Mouse (Mus musculus): ENCODE measurements around the gene Trim33. TPM values are rescaled to one million over a fixed set of nuclear protein-coding genes. Genes with fewer than 3 reads are reported as not detected.

Trim33 gene
- polyA plus RNA-seq, 1 experiment, result 6.2 TPM

DNA sequence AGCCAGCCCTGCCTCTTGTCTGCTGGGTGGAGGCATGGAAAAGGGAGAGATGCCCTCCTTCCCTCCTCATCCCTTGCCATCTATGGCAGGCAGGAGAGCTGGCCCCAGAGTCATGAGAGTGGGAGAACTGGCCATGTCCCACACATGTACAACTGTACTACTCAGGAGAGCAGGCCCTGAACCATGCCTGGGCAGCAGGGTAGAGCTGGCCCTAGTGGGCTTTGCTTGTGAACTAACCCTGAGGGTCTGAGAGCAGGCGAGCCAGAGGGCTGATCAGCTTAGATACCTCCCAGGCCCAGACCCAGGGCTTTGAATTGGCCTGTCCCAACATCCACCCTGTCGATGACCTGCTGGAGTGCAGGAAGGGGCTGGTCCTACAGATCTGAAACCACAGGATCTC lies 115.0 kb downstream of the Trim33 start:
- Histone ChIP-seq H3K4me3 (ENCODE audit: insufficient read depth, poor library complexity, severe bottlenecking) (no peak overlapping the region), H3K27me3 (ENCODE audit: control insufficient read depth, insufficient read depth, insufficient read length) (no peaks in the 10 kb centered on the region), H3K79me3 (ENCODE audit: low read depth) (no peaks in the 10 kb centered on the region), H3K79me2 (ENCODE audit: control insufficient read depth, insufficient read depth) (no peaks in the 10 kb centered on the region), H3ac (ENCODE audit: control insufficient read depth, insufficient read length, low read depth) (no peak overlapping the region), H3K36me3 (ENCODE audit: control insufficient read depth, insufficient read depth) (no peaks in the 10 kb centered on the region)
- TF ChIP-seq USF1 (IDR thresholded peaks at IDR 0.05; ENCODE audit: low read depth) (no peak), FOSL1 (IDR thresholded peaks at IDR 0.05; ENCODE audit: insufficient read depth, low read length, poor library complexity, severe bottlenecking) (no peak), MYOG (IDR thresholded peaks at IDR 0.05; ENCODE audit: control insufficient read depth, extremely low read depth, insufficient read length) (no peak), CTCF (IDR thresholded peaks at IDR 0.05; ENCODE audit: control insufficient read depth, insufficient read depth, insufficient read length) (no peak), MYOD1 (IDR thresholded peaks at IDR 0.05; ENCODE audit: control insufficient read depth, insufficient read length, low read depth) (no peak), MAX (IDR thresholded peaks at IDR 0.05) (no peak), CEBPB (IDR thresholded peaks at IDR 0.05; ENCODE audit: low read depth) (no peak)

DNA sequence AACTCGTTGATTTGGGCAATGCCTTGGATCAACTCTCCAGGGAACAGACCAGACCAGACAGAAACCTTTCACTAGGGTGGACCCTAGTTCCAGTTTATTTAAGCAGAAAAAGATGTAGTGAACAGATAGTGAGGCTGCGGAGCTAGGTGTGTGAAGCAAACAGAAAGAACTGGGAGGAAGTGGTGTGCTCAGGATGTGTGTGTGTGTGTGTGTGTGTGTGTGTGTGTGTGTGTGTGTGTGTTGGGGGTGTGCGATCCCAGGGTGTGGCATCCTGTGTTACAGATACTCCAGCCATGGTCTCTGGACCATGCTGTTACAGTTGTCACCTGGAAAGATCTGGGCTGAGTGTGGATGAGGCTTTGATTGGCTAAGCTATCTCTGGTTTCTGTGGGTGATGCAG lies 118.4 kb downstream of the Trim33 start:
- TF ChIP-seq MYOG (IDR thresholded peaks at IDR 0.05; ENCODE audit: control insufficient read depth, extremely low read depth, insufficient read length) (no peak), MAX (IDR thresholded peaks at IDR 0.05) (no peak), CTCF (IDR thresholded peaks at IDR 0.05; ENCODE audit: control insufficient read depth, insufficient read depth, insufficient read length) (no peak), FOSL1 (IDR thresholded peaks at IDR 0.05; ENCODE audit: insufficient read depth, low read length, poor library complexity, severe bottlenecking) (no peak), MYOD1 (IDR thresholded peaks at IDR 0.05; ENCODE audit: control insufficient read depth, insufficient read length, low read depth) (no peak), CEBPB (IDR thresholded peaks at IDR 0.05; ENCODE audit: low read depth) (no peak), USF1 (IDR thresholded peaks at IDR 0.05; ENCODE audit: low read depth) (no peak)

DNA sequence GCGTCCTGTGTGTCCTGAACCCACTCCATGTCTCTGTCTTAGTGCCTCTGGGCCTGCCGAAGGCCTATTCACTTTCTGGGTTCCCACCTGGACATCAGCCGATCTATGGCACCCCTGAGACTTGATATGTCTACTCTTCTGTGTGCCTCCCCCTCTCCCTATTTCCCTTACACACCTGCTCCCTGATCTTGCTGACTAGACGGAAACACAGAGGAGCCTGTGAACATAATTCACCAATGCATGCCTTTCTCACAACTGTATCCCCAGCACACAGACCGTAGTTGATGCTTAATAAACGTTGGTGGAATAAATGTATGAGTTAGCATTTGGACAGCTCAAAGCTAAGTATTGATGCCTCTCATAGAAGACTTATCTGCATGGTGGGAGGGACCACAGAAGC lies 121.7 kb downstream of the Trim33 start:
- Histone ChIP-seq H3K4me3 (ENCODE audit: insufficient read depth, poor library complexity, severe bottlenecking) (no peak overlapping the region), H3K36me3 (ENCODE audit: control insufficient read depth, insufficient read depth) (no peaks in the 10 kb centered on the region), H3K79me2 (ENCODE audit: control insufficient read depth, insufficient read depth) (no peaks in the 10 kb centered on the region), H3ac (ENCODE audit: control insufficient read depth, insufficient read length, low read depth) (no peak overlapping the region), H3K27me3 (ENCODE audit: control insufficient read depth, insufficient read depth, insufficient read length) (no peaks in the 10 kb centered on the region), H3K79me3 (ENCODE audit: low read depth) (no peaks in the 10 kb centered on the region)
- TF ChIP-seq MYOG (IDR thresholded peaks at IDR 0.05; ENCODE audit: control insufficient read depth, extremely low read depth, insufficient read length) (no peak), FOSL1 (IDR thresholded peaks at IDR 0.05; ENCODE audit: insufficient read depth, low read length, poor library complexity, severe bottlenecking) (no peak)

More for the DNA sequence above, 118.4 kb downstream of the Trim33 start:
- H3ac ChIP-seq (ENCODE audit: control insufficient read depth, insufficient read length, low read depth), result no peak overlapping the region
- no peaks in the 10 kb centered on the region for H3K36me3 ChIP-seq (ENCODE audit: control insufficient read depth, insufficient read depth)
- no peaks in the 10 kb centered on the region for H3K27me3 ChIP-seq (ENCODE audit: control insufficient read depth, insufficient read depth, insufficient read length)
- H3K4me3 ChIP-seq (ENCODE audit: insufficient read depth, poor library complexity, severe bottlenecking), result no peak overlapping the region
- no peaks in the 10 kb centered on the region for H3K79me3 ChIP-seq (ENCODE audit: low read depth)
- no peaks in the 10 kb centered on the region for H3K79me2 ChIP-seq (ENCODE audit: control insufficient read depth, insufficient read depth)

DNA sequence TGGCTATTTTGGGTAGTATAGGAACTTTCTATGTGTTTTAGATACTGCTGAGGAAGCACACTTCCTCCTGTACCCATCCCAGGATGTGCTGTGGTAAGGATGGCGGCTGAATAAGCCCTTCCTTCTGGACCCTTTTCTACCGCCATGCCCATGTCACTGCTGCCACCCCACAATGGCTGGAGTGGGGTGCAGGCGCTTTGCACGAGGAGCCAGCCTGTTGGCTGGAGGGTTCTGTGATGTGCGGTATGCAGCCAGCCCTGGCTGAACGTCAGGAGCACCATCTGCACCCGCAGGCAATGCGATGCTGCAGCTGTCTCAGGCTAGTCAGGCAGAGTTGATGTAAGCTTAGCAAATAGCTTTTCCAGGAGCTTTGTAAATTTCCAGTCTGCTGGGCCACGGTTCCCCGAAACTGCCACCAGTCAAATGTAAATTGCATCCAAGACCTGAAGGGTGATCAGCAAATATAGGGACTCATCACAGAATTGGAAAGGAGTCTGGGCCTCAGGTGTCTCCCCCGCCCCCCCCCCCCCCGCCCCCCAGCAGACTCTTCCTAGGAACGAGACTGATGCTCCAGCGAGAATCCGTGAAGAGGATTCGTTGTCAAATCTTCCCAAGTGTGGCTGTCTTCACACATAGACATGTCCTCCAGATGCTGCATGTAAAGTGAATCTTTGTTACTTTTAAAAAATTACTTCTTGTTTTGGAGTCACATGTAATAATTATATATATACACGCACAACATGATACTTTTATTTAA lies 122.4 kb downstream of the Trim33 start:
- H3K36me3 ChIP-seq (ENCODE audit: control insufficient read depth, insufficient read depth), result no peaks in the 10 kb centered on the region
- H3K79me3 ChIP-seq (ENCODE audit: low read depth), result no peaks in the 10 kb centered on the region
- H3K27me3 ChIP-seq (ENCODE audit: control insufficient read depth, insufficient read depth, insufficient read length), result no peaks in the 10 kb centered on the region
- H3ac ChIP-seq (ENCODE audit: control insufficient read depth, insufficient read length, low read depth), result no peak overlapping the region
- TF ChIP-seq USF1 (IDR thresholded peaks at IDR 0.05; ENCODE audit: low read depth) (no peak), MYOG (IDR thresholded peaks at IDR 0.05; ENCODE audit: control insufficient read depth, extremely low read depth, insufficient read length) (no peak), CEBPB (IDR thresholded peaks at IDR 0.05; ENCODE audit: low read depth) (no peak), CTCF (IDR thresholded peaks at IDR 0.05; ENCODE audit: control insufficient read depth, insufficient read depth, insufficient read length) (no peak), FOSL1 (IDR thresholded peaks at IDR 0.05; ENCODE audit: insufficient read depth, low read length, poor library complexity, severe bottlenecking) (no peak), MAX (IDR thresholded peaks at IDR 0.05) (no peak), MYOD1 (IDR thresholded peaks at IDR 0.05; ENCODE audit: control insufficient read depth, insufficient read length, low read depth) (no peak)
- no peaks in the 10 kb centered on the region for H3K79me2 ChIP-seq (ENCODE audit: control insufficient read depth, insufficient read depth)
- no peak overlapping the region for H3K4me3 ChIP-seq (ENCODE audit: insufficient read depth, poor library complexity, severe bottlenecking)

DNA sequence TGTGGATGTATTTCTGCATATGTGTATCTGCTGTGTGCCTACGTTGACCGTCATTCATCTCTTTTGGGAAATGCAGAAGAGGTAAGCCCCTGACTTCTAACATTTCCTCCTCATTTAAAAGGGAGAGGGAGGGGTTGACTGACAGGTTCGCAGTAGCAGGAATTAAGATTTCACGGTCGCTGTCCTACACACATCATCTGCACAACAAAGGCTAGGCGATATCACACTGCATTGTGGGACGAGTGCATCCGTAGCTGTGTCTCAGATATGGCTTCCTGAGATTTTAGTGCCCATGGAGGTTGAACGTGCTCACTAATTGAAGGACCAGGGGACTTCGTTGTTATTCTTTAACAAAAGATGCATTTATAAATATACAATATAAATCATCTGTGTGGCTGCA lies 123.1 kb downstream of the Trim33 start:
- H3ac ChIP-seq (ENCODE audit: control insufficient read depth, insufficient read length, low read depth), result no peak overlapping the region
- H3K27me3 ChIP-seq (ENCODE audit: control insufficient read depth, insufficient read depth, insufficient read length), result no peaks in the 10 kb centered on the region
- no peak overlapping the region for H3K4me3 ChIP-seq (ENCODE audit: insufficient read depth, poor library complexity, severe bottlenecking)
- TF ChIP-seq CTCF (IDR thresholded peaks at IDR 0.05; ENCODE audit: control insufficient read depth, insufficient read depth, insufficient read length) (no peak), USF1 (IDR thresholded peaks at IDR 0.05; ENCODE audit: low read depth) (no peak), MYOG (IDR thresholded peaks at IDR 0.05; ENCODE audit: control insufficient read depth, extremely low read depth, insufficient read length) (no peak), MAX (IDR thresholded peaks at IDR 0.05) (no peak), FOSL1 (IDR thresholded peaks at IDR 0.05; ENCODE audit: insufficient read depth, low read length, poor library complexity, severe bottlenecking) (no peak), CEBPB (IDR thresholded peaks at IDR 0.05; ENCODE audit: low read depth) (no peak), MYOD1 (IDR thresholded peaks at IDR 0.05; ENCODE audit: control insufficient read depth, insufficient read length, low read depth) (no peak)
- no peaks in the 10 kb centered on the region for H3K36me3 ChIP-seq (ENCODE audit: control insufficient read depth, insufficient read depth)
- no peaks in the 10 kb centered on the region for H3K79me2 ChIP-seq (ENCODE audit: control insufficient read depth, insufficient read depth)
- no peaks in the 10 kb centered on the region for H3K79me3 ChIP-seq (ENCODE audit: low read depth)

DNA sequence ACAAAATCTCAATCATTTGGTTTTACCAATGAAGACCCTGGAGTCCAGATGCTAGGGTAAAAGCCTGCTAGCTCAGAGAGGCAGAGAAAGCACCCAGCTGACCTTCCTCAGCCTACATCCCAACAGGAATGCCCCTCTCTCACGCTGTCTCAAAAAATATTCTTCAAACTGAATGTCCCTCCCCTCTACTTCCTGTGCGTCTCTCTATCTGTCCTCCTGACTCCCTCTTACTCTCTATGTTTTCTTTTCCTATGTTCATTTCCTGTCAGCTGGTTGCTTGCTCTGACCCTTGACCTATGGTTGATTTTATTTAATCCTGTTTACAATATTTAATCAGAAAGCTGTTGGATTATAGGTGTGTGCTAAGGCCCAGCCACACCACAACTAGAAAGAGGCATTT lies 126.0 kb downstream of the Trim33 start:
- Histone ChIP-seq H3K27me3 (ENCODE audit: control insufficient read depth, insufficient read depth, insufficient read length) (no peaks in the 10 kb centered on the region), H3ac (ENCODE audit: control insufficient read depth, insufficient read length, low read depth) (no peak overlapping the region), H3K79me2 (ENCODE audit: control insufficient read depth, insufficient read depth) (no peaks in the 10 kb centered on the region), H3K4me3 (ENCODE audit: insufficient read depth, poor library complexity, severe bottlenecking) (no peak overlapping the region), H3K36me3 (ENCODE audit: control insufficient read depth, insufficient read depth) (no peaks in the 10 kb centered on the region), H3K79me3 (ENCODE audit: low read depth) (no peaks in the 10 kb centered on the region)
- TF ChIP-seq MYOD1 (IDR thresholded peaks at IDR 0.05; ENCODE audit: control insufficient read depth, insufficient read length, low read depth) (no peak), CTCF (IDR thresholded peaks at IDR 0.05; ENCODE audit: control insufficient read depth, insufficient read depth, insufficient read length) (no peak), CEBPB (IDR thresholded peaks at IDR 0.05; ENCODE audit: low read depth) (no peak), USF1 (IDR thresholded peaks at IDR 0.05; ENCODE audit: low read depth) (no peak), FOSL1 (IDR thresholded peaks at IDR 0.05; ENCODE audit: insufficient read depth, low read length, poor library complexity, severe bottlenecking) (no peak)
